10 mouse cellular contexts compared by ENCODE assay signal in genomic region chr19:15946663-15947062, GRCm38 (mm10). TPM values are rescaled to one million over a fixed set of nuclear protein-coding genes. Genes with fewer than 3 reads are reported as not detected.
DNase-seq lines count a peak whose midpoint lies in the region; ATAC-seq and TF ChIP-seq lines count a peak whose summit lies in the region.
"Had no signal": no experiment of that assay in that cellular context is flagged by ENCODE, and none has a peak within 500 bp of the region (broad histone marks: within the 10 kb centered on the region; RNA-seq: fewer than 3 reads in every experiment).

No protein-coding gene starts in this region.

- H3K36me3 ChIP-seq in lung, postnatal 0 days (ENCODE audit: insufficient read depth, low read length) = no peaks in the 10 kb centered on the region

- peak; percentile 36 to 47 for DNase-seq in lung, adult 18-20 months
- DNase-seq in lung, adult 2 months = no peak
- peak; percentile 10 for DNase-seq in Muller cell, postnatal 12 days (ENCODE audit: inconsistent ontology term)
- DNase-seq in kidney, adult 11 months = peak; percentile 48
- DNase-seq in lung, postnatal 0 days (ENCODE audit: low spot score) = peak; percentile 63
- DNase-seq in cerebellum, adult 8-10 months = no peak
- DNase-seq in embryo, embryonic 10.5 days (ENCODE audit: low spot score) = no peak
- DNase-seq: cerebellum, postnatal 36 days; forebrain, postnatal 0 days had no signal

- no peak for TF ChIP-seq EP300 in lung, postnatal 0 days (IDR thresholded peaks at IDR 0.05)

- ATAC-seq in lung, postnatal 0 days = peak; percentile 89
- no peak for ATAC-seq in erythroid progenitor cell, adult 5-6 weeks (replicated peaks; ENCODE audit: low FRiP score, poor library complexity, severe bottlenecking)
- ATAC-seq: forebrain, postnatal 0 days had no signal

- H3K9ac ChIP-seq in lung, postnatal 0 days (replicated peaks; ENCODE audit: low read depth) = no peak overlapping the region
- H3K9ac ChIP-seq: forebrain, postnatal 0 days had no signal

- H3K27ac ChIP-seq in lung, postnatal 0 days (ENCODE audit: low read length) = no peak overlapping the region

- WGBS in lung, adult 2 months = 66% methylated on average over 10 of the region's 10 CpGs
- 53% methylated on average over 10 of the region's 10 CpGs for WGBS in lung, postnatal 0 days

- no peak overlapping the region for H3K4me2 ChIP-seq in lung, postnatal 0 days (replicated peaks; ENCODE audit: low read depth, low read length)

- H3K9me3 ChIP-seq in lung, postnatal 0 days (ENCODE audit: low read length) = no peaks in the 10 kb centered on the region

- no peaks in the 10 kb centered on the region; the same call in 1 of the 2 replicates for H3K4me1 ChIP-seq in lung, adult 2 months (ENCODE audit: control insufficient read depth, insufficient read depth, low read length)
- H3K4me1 ChIP-seq in lung, postnatal 0 days (ENCODE audit: insufficient read depth, low read depth, low read length) = no peaks in the 10 kb centered on the region

- no peak for TF ChIP-seq POLR2A in lung, adult 2 months (IDR thresholded peaks at IDR 0.05; ENCODE audit: borderline replicate concordance, extremely low read depth, low read depth, low read length)

- H3K4me3 ChIP-seq in lung, adult 2 months (replicated peaks; ENCODE audit: extremely low read depth, low read depth, low read length) = no peak overlapping the region
- H3K4me3 ChIP-seq in lung, postnatal 0 days (ENCODE audit: low read depth, low read length) = no peak overlapping the region

- TF ChIP-seq CTCF in lung, adult 2 months (IDR thresholded peaks at IDR 0.05; ENCODE audit: insufficient read depth, low read length) = no peak
- 0 out of 2 replicates have a peak, but pooled peaks have one; percentile 2 for TF ChIP-seq CTCF in lung, postnatal 0 days (IDR thresholded peaks at IDR 0.05)

- no peaks in the 10 kb centered on the region for H3K27me3 ChIP-seq in lung, postnatal 0 days (replicated peaks; ENCODE audit: insufficient read depth, low read length)

RNA-seq across cellular contexts. Expression of gene Psat1, which starts 0.5 kb away (rescaled TPM):
- polyA plus RNA-seq in lung, adult 2 months (2012; rRNA removed) = 3.2 and 8.7 TPM in 2 replicates
- 35.2 and 47.8 TPM in 2 replicates for polyA plus RNA-seq in lung, postnatal 0 days (2015; fragmentation: Nextera tagmentation; extraction: Ambion mirVana)
- 13.0 and 14.4 TPM in 2 replicates for total RNA-seq in erythroid progenitor cell, adult 5-6 weeks (2015; ENCODE audit: low replicate concordance)
- 11.7 and 35.3 TPM in 2 replicates for total RNA-seq in erythroid progenitor cell, adult 5-6 weeks (2017; ENCODE audit: low replicate concordance)

RNA-seq across cellular contexts. Expression of gene Cep78, which starts 38.1 kb away (rescaled TPM):
- polyA plus RNA-seq in lung, adult 2 months (2012; rRNA removed) = 3.0 and 3.1 TPM in 2 replicates
- 10.4 and 12.3 TPM in 2 replicates for polyA plus RNA-seq in lung, postnatal 0 days (2015; fragmentation: Nextera tagmentation; extraction: Ambion mirVana)
- total RNA-seq in erythroid progenitor cell, adult 5-6 weeks (2015; ENCODE audit: low replicate concordance) = 2.5 and 8.4 TPM in 2 replicates
- total RNA-seq in erythroid progenitor cell, adult 5-6 weeks (2017; ENCODE audit: low replicate concordance) = 4.1 and 8.9 TPM in 2 replicates

Comparison
In these comparisons a context has a peak if more than half of its experiments do, and no peak if none do; other contexts are left out.
1. DNase-seq: peak in lung, adult 18-20 months (2 of 2), Muller cell, postnatal 12 days (single experiment), kidney, adult 11 months (single experiment) and lung, postnatal 0 days (single experiment); none in lung, adult 2 months (single experiment), cerebellum, adult 8-10 months (single experiment) and embryo, embryonic 10.5 days (single experiment).